Mouse (Mus musculus) E14TG2a.4 (cell line): Measurements from ENCODE around the gene Cyth1.

Source experiments
- H3K27me3 ChIP-seq: 2 replicates; pipeline ENCODE4 v1.6.1; 2014; ENCODE audit warnings: low read length, control low read depth; ENCODE audit not compliant: insufficient read depth
- H3K36me3 ChIP-seq: 2 replicates; pipeline ENCODE4 v1.6.1; 2014; ENCODE audit warnings: low read length, control low read depth; ENCODE audit not compliant: insufficient read depth
- H3K4me1 ChIP-seq: replicated peaks from 2 replicates; pipeline ENCODE4 v1.6.1; 2014; ENCODE audit warnings: low read depth, low read length, control low read depth
- H3K4me3 ChIP-seq: replicated peaks from 2 replicates; pipeline ENCODE4 v1.5.1; 2014; ENCODE audit warnings: mild to moderate bottlenecking, low read length
- H3K9me3 ChIP-seq: 2 replicates; pipeline ENCODE4 v1.6.1; 2014; ENCODE audit warnings: low read length, control low read depth
- CTCF ChIP-seq: conservative IDR thresholded peaks from 2 replicates; pipeline ENCODE4 v1.5.1; 2014; ENCODE audit warnings: low read length
- NANOG ChIP-seq: IDR thresholded peaks from 2 replicates; pipeline ENCODE4 v1.6.1; 2014; ENCODE audit warnings: borderline replicate concordance, low read length, mixed read lengths
- POU5F1 ChIP-seq: IDR thresholded peaks from 2 replicates; pipeline ENCODE4 v1.6.1; 2014; ENCODE audit warnings: low read length, borderline replicate concordance

Cyth1 gene

GRCm38 (mm10) chr11:118151423-118152180 lies 96.8 kb downstream of the Cyth1 start:
- Histone ChIP-seq H3K4me3 (no peak overlapping the region), H3K9me3 (peaks cover 3% of the 10 kb centered on the region; the same call in 1 of the 2 replicates), H3K36me3 (no peaks in the 10 kb centered on the region), H3K27me3 (no peaks in the 10 kb centered on the region), H3K4me1 (peaks cover 21% of the 10 kb centered on the region)
- TF ChIP-seq CTCF (peak; percentile 42), NANOG (no peak)

- peaks cover 35% of the 10 kb centered on the region for H3K4me1 ChIP-seq
- H3K4me3 ChIP-seq: no peak overlapping the region
- no peak for TF ChIP-seq POU5F1
- TF ChIP-seq NANOG: no peak
- no peak for TF ChIP-seq CTCF
- no peaks in the 10 kb centered on the region for H3K27me3 ChIP-seq
- H3K9me3 ChIP-seq: peaks cover 3% of the 10 kb centered on the region; the same call in 1 of the 2 replicates
- H3K36me3 ChIP-seq: no peaks in the 10 kb centered on the region
Observed at GRCm38 (mm10) chr11:118150115-118150701, 98.2 kb downstream of the Cyth1 start.

GRCm38 (mm10) chr11:118147877-118148637 lies 100.3 kb downstream of the Cyth1 start:
- Histone ChIP-seq H3K4me1 (peaks cover 54% of the 10 kb centered on the region), H3K9me3 (peaks cover 3% of the 10 kb centered on the region; the same call in 1 of the 2 replicates), H3K36me3 (peaks cover 10% of the 10 kb centered on the region; the same call in 1 of the 2 replicates), H3K27me3 (no peaks in the 10 kb centered on the region), H3K4me3 (no peak overlapping the region)
- TF ChIP-seq CTCF: no peak
- no peak for TF ChIP-seq POU5F1
- no peak for TF ChIP-seq NANOG

DNA sequence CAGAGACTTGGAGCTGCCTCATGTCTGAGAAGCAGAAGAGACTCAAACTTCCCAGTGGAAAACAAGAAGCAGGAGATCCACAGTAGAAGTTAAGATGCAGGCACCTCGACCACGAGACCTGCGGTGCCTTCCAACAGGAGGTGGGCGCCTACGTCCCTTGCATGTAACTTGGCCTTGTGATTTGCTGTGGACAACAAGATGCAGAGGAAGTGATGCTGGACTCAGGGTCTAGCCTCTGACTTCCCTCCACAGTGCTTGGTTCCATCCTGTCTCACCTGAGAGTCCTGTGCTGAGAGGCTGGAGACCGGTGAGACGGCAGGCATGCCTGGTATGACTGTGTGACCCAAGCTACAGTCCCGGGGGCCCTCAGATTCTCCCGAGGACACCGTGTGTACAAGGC lies 101.9 kb downstream of the Cyth1 start:
- peaks cover 70% of the 10 kb centered on the region for H3K4me1 ChIP-seq
- H3K4me3 ChIP-seq: no peak overlapping the region
- H3K36me3 ChIP-seq: peaks cover 10% of the 10 kb centered on the region; the same call in 1 of the 2 replicates
- H3K9me3 ChIP-seq: peaks cover 3% of the 10 kb centered on the region; the same call in 1 of the 2 replicates
- TF ChIP-seq CTCF: no peak
- no peaks in the 10 kb centered on the region for H3K27me3 ChIP-seq

DNA sequence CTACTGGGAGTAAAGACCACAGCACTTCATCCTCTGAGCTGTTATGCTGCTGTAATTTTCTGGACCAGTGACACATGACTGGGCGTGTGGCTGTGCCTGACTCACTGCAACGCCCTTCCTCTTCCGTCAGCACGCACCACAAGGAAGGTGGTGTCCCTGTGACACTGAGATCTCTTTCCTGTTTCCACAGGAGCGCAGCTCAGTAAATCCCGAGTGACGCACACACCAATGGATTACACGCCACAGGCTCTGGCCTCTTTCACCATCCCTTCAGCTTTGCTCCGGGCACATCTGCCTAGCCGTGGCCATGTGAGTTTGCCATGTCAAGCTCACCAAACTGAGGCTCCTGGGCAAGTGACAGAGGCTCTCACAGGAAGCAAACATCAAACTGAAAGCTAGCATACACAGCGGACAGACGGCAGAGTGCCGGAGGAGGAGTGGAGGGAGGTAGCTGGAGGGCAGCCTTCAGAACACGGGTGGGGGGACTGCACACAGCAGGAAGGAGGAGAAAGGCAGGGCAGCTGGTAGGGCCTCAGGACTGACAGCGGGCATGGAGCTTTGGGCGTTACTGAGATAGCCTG lies 102.5 kb downstream of the Cyth1 start:
- TF ChIP-seq POU5F1 (no peak), CTCF (no peak), NANOG (no peak)
- peak overlapping the region; percentile 32; the same call in 1 of the 2 replicates for H3K4me3 ChIP-seq
- peaks cover 76% of the 10 kb centered on the region for H3K4me1 ChIP-seq
- no peaks in the 10 kb centered on the region for H3K9me3 ChIP-seq
- no peaks in the 10 kb centered on the region for H3K27me3 ChIP-seq
- H3K36me3 ChIP-seq: peaks cover 10% of the 10 kb centered on the region; the same call in 1 of the 2 replicates

- H3K4me3 ChIP-seq: no peak overlapping the region
- H3K36me3 ChIP-seq: peaks cover 10% of the 10 kb centered on the region; the same call in 1 of the 2 replicates
- no peaks in the 10 kb centered on the region for H3K9me3 ChIP-seq
- TF ChIP-seq POU5F1: no peak
- TF ChIP-seq NANOG: no peak
- TF ChIP-seq CTCF: no peak
- no peaks in the 10 kb centered on the region for H3K27me3 ChIP-seq
- H3K4me1 ChIP-seq: peaks cover 80% of the 10 kb centered on the region
Observed at GRCm38 (mm10) chr11:118145092-118145491, 103.3 kb downstream of the Cyth1 start.

- Histone ChIP-seq H3K9me3 (peaks cover 4% of the 10 kb centered on the region), H3K4me3 (no peak overlapping the region), H3K27me3 (no peaks in the 10 kb centered on the region), H3K36me3 (peaks cover 10% of the 10 kb centered on the region; the same call in 1 of the 2 replicates), H3K4me1 (peaks cover 89% of the 10 kb centered on the region)
- TF ChIP-seq NANOG (no peak), CTCF (no peak), POU5F1 (no peak)
Observed at GRCm38 (mm10) chr11:118143731-118144130, 104.7 kb downstream of the Cyth1 start.

- Histone ChIP-seq H3K36me3 (peaks cover 10% of the 10 kb centered on the region; the same call in 1 of the 2 replicates), H3K9me3 (peaks cover 14% of the 10 kb centered on the region), H3K4me1 (peaks cover 79% of the 10 kb centered on the region), H3K27me3 (no peaks in the 10 kb centered on the region), H3K4me3 (peak overlapping the region; percentile 24; the same call in 1 of the 2 replicates)
- TF ChIP-seq POU5F1 (no peak), CTCF (no peak), NANOG (no peak)
Observed at GRCm38 (mm10) chr11:118142547-118143165, 105.7 kb downstream of the Cyth1 start.
